Mouse (Mus musculus) layer of hippocampus, adult 11-12 months (tissue): ENCODE data around the gene F5.
"Not testable (repeated sequence)": the region's sequence is repeated elsewhere in the genome, so short reads cannot be mapped to it uniquely, and the experiment has no call there.

Experiments used
- DNase-seq: peaks from one replicate; pipeline ENCODE4 v3.0.0; 2022; ENCODE audit warnings: low spot score

F5 gene

DNA sequence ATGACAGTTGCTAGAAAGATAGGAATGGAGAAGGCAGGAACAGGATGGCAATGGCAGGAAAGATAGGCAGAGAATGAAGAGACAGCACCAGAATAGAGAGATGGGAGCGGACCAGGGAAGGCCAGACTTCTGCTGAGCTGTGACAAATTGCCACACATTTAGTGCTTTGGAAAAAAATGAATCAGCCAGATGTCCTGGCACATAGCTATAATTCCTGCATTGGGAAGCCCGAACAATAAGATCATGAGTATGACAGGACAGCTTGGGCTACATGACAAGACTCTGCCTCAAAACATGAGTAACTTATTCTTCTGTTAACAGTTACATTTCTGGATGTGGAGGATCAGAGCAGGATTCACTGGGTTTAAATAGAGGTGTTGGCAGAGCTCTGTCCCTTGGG lies 8.1 kb downstream of the F5 start:
- DNase-seq = no peak

DNA sequence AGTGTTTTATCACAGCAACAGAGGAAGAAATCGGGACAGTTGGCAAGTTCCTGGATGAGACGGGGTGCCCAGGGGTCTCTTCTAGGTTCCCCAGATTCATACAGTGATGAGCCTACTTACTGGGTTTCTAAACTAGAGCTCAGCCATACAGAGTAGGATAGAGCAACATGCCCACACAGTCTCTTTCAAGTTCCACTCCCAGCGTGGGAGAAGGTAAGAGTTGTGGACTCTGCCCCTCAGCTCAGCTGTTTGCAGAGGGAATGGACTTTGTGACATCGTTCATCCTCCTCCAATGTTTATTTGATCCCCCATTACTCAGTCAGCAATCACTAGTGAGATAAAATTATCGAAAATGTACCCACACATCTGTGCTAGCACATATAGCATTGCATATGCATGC lies 11.1 kb downstream of the F5 start:
- no peak for DNase-seq

DNA sequence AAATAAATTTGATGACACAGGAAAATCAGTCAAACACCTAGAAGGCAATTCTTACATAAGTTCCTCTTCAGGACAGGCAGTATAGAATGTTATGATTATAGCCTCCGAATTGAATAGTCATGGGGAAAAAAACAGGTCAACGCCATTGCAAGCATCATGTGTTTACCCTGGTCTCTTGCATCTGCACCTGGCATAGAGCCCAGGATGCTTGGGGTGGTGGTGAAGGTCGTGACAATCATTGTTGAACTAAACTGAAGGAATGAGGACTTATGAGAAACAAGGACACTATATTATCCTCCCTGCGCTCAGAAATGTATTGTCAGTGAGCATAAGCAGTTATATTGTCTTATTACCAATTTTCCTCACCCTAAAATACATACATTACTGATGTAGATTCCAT lies 17.2 kb downstream of the F5 start:
- DNase-seq = no peak

DNA sequence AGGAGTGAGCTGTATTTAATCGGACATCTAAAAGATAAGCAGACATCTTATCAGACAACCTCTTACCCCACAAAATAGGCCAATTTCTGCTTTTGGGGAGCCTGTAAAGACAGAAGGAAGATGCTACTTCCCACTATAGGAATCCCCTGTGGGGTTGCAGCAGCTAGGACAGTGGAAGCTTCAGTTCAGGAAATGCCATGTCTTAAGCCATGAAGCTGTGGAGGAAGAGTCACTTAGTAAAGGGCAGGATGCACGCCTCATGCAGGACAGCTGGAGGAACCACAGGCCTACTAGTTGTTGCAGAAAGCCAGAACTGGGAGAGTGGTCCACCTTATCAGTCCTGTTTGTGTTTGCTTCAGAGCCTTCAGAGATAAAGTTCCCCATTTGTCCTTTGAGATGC lies 18.8 kb downstream of the F5 start:
- DNase-seq = no peak

DNA sequence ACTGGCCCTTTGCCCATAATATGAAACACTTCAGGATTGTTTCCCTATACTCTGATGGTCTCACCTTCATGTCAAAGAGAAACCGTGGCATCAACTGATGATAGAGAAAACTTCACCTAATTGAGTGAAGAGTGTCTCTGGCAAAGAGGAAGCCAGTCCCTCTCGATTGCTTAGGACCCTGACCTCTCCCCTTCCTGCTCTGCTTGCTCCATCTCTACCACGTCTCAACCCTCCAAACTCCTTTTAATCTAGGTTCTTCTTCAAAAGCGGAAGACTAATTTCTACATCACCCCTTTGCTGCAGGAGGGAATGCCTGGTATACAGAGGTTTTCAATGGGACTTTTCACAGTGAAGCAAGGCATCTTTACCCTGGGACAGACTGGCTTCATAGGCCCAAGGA lies 21.5 kb downstream of the F5 start:
- no peak for DNase-seq

DNA sequence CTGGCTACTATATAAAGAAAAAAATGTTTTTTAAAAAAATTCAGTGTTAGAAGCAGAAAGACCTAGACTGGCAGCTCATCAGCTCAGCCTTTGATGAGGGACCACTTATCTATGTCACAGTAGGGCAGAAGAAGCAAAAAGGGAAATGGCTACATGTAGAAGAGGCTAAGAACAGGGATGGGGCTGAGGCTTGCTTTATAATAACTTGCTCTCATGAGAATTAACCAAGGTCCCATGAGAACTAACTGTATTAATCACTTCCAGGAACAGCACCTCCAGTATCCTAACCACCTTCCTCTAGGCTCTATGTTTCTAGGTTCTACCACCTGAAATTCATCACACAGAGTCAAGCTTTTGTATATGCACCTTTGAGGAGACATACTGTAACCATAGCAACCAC lies 25.2 kb downstream of the F5 start:
- no peak for DNase-seq

DNA sequence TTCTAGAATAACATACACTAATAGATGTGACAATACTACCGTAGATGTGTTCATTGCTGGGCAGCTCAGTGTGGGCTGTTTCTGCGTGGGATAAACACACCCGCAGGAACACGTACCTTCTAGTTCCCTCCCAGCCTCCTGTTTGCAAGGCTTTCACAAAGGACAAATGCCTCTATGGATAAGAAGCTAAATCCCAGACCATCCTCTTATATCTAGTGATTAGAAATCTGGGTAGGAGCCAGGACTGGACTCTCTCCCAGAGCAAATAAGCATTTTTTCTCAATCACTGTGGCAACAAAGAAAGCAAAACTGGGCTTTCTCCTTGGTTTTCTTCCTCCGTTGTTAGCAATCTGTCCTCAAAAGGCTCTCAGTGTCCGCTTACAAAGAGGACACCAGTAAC lies 26.8 kb downstream of the F5 start:
- no peak for DNase-seq

DNA sequence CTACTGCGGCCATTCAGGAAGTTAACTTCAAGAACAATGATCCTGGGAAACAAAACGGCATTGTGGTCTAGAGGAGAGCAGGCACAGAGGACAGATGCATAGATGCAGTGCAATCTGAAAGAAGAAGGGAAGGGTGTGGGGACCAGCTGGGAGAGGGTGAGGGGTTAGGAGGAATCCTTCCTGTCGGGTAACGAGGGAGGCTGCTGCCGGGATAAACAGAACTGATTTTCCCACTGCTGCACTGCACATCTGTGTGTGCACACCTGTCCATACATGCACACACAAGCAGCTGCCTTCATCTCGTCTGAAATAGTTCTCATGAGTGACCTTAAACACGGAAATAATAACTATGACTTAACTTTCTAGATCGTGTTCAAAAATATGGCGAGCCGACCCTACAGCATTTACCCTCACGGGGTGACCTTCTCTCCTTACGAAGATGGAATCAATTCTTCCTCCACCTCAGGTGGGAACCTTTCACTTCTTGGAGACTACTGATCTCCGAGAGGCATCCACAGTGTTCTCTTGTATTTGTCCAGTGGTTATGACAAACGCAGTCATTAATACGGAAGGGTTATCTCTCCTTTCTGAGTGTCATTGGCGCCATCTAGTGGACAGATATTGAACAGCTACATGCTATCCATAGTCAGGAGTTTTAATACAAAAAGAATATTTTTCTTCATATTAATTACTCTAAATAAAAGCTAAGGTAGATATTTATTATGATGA lies 32.7 kb downstream of the F5 start:
- DNase-seq = peak; percentile 73

DNA sequence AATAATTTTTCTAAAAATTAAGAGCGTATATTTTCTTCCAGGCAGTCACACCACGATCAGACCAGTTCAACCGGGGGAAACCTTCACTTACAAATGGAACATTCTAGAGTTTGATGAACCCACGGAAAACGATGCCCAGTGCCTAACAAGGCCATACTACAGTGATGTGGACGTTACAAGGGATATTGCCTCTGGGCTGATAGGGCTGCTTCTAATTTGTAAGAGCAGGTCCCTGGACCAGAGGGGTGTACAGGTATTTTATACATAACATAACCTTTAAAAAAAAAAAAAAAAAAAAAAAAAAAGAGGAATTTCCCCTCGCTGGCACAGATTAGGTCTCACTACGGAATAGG lies 33.2 kb downstream of the F5 start:
- no peak for DNase-seq

DNA sequence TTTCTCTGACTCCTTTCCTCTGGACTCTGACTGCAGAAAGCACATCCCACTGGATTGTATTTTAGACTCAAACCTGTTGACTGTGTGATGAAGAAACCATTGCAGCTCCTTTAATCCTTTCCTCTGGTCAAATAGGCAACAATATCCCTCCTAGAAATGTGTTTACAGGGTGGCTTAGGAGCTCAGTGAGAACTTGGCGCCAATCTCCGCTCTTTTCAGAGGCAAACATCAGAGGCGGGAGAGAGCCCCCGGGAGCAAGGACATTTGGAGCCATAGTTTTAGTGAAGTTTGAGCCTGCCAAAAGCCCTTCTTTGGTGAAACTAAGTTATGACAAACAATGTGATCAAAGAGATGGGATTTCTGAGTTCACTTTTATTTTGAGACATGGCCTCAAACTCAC lies 33.7 kb downstream of the F5 start:
- DNase-seq = no peak

DNA sequence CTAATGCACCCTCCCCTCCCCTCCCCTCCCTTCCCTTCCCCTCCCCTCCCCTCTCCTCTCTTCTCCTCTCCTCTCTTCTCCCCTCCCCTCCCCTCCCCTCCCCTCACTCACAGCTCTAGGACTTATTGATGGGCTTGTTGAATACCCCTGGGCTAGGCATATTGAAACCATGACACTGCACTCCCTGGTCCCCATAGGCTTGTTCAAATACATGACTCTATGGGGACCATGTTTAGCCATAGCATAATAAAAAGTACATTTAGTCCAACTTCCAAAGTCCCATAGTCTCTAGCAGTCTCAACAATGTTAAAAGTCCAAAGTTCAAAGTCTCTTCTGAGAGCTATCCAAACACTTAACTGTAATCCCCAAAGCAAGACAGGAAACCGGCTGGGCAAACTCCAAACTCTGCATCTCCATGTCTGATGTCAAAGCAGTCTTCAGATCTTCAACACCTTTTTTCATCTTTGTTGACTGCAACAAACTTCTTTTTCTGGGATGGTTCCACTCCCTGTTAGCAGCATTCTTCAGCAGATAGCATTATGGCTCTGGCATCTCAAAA lies 35.4 kb downstream of the F5 start:
- no peak for DNase-seq

DNA sequence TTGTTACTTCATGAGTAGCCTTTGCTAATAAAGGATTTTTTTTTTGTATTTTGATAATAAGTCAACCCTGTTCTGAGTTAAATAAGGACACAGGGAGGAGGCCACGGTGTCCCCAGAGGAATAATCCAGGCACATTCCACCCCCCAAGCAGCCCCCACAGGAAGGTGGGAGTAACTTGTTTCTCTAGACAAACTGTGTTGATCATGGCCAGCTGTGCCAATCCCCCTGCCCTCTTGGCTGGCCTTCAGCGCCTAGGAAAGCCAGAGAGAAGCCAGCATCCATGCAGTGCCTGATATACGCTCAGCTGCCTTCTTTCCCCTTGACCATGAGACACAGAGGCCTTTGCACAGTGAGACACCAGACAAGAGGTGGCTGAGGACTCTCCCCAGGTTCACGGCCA lies 47.9 kb downstream of the F5 start:
- no peak for DNase-seq

DNA sequence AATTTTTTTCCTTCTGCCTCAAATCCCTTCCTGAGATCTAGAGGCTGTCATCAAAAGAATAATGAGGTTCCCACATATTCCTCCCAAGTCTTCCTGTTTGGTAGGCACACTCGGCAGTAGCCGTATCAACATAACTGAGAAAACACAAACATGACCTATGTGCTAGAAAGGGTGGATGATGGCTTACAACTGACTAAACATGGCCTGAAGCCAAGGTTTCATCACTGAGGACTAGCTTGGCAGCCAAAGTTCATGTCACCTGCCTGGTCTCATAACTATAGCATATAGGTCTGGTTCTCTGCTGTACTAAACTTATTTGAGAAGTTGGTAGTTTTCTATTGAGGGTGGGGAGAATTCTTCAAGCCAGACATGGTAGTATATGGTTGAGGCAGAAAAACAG lies 56.8 kb downstream of the F5 start:
- DNase-seq = no peak

DNA sequence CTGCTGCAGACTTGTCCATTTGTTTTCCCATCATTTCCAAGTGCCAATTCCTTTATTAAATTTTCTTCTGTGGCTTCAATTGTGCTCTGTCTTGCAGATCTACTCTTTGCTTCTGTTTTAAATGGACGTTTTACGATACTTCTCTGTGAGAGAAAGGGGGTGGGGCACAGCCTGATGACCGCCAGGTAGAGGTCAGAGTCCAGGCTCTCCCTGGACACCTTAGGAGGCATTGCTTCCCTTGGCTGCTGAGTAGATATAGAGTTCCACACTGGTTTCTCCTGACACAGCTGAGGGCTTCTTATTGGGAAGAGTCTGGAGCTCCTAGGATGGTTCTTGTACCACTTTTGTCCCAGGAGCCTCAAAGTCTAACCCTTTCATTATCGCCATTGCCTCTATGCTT lies 59.3 kb downstream of the F5 start:
- no peak for DNase-seq

DNA sequence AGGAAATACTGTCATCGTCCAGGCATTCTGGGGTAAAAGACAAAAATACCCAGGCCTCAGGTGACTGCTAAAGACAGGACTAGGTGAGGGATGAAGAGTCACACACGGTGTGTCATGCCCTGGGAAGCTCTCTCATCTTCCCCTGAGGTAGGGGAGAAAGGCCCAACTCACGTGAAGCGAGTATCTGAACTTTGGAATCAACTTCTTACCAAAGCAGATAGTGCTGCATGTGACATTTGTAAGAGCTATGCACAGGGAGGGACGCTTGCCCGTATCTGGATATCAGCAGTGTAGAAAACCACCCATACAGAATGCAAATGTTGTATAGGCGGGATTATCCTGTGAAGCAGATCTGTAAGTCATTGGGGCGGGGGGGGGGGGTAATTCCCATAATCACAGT lies 61.0 kb downstream of the F5 start:
- no peak for DNase-seq

DNA sequence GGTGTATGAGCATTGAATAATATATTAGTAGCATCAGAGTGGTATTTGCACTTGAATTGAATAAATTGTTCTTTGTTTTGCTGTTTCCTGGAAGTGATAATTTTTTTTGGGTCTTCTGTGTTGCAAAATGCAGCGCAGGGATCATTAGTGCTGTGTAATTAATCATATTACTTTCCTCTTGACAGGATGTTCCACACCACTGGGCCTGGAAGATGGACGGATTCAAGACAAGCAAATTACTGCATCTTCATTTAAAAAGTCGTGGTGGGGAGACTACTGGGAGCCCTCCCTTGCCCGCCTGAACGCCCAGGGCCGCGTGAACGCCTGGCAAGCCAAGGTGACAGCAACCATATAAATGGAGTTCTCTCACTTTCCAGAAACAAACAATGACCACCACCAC lies 62.6 kb downstream of the F5 start:
- DNase-seq = no peak

DNA sequence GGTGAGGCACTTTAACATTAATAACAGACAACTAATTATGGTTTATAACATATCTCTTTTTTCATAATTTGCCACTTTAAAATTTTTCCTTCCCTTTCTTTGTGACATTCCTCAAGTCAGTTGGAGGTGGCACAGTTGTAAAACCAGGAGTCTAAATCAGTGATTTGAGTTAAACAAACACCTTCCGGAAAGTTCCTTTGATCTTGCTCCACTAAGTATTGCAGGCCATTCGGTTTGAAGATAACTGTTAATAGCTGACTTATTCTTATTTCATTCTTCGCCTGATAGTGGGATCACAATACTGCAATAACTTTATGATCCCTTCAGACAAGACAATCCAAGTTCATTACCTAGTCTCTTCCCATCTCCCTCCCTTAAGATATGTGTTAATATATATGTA lies 63.5 kb downstream of the F5 start:
- no peak for DNase-seq

DNA sequence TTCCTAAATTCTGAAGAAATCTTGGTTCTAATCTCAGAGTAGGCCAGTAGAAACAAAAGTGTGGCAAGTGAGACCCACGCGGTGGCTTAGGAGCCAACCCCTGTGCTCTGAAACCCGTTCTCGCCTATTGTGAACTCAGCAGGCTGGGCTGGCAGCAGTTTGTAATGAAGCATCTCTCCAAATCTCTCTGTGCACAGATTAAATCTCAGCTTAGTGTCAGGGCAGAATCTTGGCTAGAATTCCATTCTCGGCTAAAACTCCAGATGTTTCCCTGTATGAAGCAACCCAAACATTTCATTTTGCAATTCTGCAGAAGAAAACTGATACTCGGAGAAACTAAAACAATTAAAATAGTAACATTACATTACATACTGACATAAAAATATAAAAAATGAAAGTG lies 63.9 kb downstream of the F5 start:
- DNase-seq = no peak

DNA sequence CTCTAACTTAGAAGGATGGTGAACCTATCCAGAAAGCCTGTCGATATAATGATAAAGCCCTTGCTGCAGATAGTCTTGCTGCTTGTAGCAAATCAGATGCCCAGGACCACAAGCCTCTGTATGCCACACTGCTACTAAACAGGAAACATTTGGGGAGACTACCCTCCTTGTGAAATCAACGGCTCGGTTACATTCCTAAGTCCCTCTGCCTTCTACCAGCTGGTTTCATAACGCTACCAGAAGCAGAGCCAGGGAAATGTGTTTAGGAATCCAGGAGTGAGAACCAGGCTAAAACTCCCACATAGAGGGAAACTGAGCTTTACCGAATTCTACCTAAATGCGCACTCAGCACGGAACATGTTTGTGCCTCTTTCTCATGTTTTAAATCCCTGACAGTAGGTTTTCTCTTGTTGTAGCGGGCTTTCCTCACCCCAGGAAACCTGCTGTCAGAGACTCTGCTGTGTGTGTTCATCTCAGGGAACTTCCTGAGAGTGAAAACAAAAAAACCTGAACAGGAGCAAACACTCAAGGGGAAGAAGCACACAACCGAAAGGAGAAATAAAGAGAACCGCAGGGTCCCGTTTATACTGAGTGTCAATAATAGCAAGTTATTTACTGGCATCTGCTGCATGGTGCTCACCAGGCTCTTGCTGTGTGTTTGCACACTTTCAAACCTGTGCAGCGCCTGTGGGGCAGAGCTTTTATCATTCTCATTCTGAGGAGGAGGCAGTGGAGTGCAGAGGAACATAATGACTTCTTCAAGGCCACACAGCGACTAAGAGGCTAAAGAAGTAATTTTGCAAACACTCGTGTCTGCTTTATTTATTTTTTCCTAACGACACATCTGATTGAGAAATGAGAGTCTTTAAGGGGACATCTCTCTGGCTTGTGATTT lies 66.4 kb downstream of the F5 start:
- DNase-seq = peak; percentile 18

DNA sequence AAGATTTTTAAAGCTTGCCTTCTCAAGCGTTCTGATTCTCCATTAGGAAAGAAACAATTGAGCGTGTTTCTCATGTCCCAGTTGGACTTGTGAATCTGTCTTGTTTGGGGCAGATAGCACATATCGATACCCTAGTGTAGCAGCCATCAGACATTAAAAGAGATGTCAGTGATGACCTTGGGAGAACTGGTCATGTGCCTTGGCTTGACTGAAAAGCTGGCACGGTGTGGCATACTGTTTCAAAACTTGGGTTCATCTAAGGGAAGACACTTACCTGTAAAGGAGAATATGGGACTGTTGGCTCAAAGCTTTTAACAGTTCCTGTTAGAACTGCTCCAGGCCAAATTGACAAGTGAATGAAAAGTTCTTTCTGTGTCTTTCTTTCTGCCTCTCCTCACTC lies 68.6 kb downstream of the F5 start:
- no peak for DNase-seq

DNA sequence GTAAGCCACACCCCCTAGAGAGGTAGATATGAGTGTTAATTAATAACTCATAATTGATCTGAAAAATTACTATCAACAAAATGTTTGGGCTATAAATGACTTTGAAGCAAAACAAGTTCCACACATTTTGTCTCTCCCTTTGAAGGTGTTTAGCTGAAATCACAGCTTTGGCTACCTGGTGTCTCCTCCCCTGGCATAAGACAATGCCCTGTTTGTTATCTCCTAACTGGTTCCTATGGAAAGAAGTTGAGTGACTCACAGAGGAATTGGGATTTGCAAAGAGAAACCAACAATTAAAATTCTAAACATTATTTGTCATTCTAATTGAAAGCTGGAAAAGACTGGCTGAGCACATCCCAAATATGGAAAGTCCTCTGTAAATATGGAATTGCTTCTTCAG lies 71.5 kb downstream of the F5 start:
- no peak for DNase-seq

DNA sequence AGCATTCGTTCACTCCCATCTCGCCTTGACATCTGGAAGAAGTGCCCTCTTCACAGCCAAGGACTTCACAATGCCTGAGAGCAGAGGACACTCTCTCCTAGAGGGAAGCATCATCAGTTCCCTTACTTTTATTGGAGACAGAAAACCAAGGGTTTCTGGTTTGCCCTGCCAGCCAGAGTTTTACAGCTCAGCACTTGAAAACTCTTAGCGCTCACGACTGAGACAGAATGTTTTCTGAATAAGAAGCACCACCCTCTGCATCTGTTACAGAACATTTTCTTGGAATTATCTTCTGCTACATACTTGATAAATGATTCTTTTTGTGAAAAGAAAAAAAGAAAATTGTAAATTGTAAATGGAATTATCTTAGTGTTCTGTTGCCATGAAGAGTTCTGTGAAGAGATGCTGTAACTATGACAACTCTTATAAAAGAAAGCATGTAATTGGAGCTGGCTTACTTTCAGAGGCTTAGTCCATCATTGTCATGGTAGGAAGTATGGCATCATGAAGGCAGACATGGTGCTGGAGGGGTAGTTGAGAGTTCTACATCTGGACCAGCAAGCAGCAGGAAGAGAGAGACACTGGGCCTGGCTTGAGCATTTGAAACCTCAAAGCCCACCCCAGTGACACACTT lies 80.4 kb downstream of the F5 start:
- DNase-seq = not testable (repeated sequence)

DNA sequence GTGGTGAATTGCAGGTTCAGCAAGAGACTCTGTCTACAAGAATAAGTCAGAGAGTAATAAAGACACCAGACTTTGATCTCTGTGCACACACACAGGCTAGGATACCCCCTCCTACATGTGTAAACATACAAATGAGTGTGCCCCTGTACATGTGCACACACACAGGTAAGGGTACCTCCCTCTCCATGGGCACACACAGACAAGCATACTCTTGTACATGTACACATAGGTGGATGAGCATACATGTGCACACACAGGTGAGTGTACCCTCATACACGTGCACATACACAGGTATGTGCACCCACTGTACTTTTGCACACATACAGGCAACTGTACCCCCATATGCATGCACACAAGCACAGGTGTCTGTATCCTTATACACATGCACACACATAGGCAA lies 81.8 kb downstream of the F5 start:
- DNase-seq = no peak
